In the genomic region with DNA sequence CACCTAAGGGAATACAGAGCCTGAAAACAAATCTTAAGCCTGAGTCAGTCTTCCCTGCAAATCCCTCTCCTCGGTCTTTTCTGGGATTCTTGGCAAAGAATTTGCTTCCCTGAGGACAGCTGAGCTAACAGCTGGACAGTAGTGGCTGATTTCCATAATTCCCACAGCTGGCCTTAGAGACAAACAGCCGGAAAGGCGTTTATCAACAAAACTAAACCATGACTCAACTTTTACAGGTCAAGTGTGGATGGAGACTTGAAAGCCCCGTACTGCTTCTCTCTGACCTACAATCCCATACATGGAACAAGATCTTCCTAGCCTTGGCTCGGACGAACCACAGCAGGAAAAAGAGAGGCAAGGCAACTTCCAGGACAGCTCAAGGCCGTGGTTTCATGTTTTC, we compare ENCODE assay signal across 11 mouse cellular contexts. TPM values are rescaled to one million over a fixed set of nuclear protein-coding genes. Genes with fewer than 3 reads are reported as not detected.
DNase-seq lines count a peak whose midpoint lies in the region; ATAC-seq and TF ChIP-seq lines count a peak whose summit lies in the region.
"Had no signal": no experiment of that assay in that cellular context is flagged by ENCODE, and none has a peak within 500 bp of the region (broad histone marks: within the 10 kb centered on the region; RNA-seq: fewer than 3 reads in every experiment).

No protein-coding gene starts in this region.

- no peak overlapping the region for H3K9ac ChIP-seq in lung, embryonic 15.5 days
- H3K9ac ChIP-seq: forebrain, embryonic 13.5 days had no signal

- no peaks in the 10 kb centered on the region for H3K9me3 ChIP-seq in lung, embryonic 15.5 days
- H3K9me3 ChIP-seq in midbrain, embryonic 10.5 days (replicated peaks) = no peaks in the 10 kb centered on the region
- H3K9me3 ChIP-seq: forebrain, embryonic 13.5 days had no signal

- no peak for DNase-seq in lung, adult 2 months
- peak; percentile 85 for DNase-seq in heart, adult 8-10 months (ENCODE audit: low spot score)
- DNase-seq in kidney, adult 9 months = peak; percentile 54
- DNase-seq in skeletal muscle tissue, adult 2 months (ENCODE audit: low read depth, low spot score) = peak; percentile 83
- DNase-seq in T-cell, adult 2 months (ENCODE audit: low spot score) = no peak
- no peak for DNase-seq in cerebellum, postnatal 4 days (ENCODE audit: low spot score in 2 of 2)
- DNase-seq in midbrain, embryonic 10.5 days (ENCODE audit: low spot score) = no peak
- DNase-seq: right cerebral cortex, postnatal 25 days had no signal

- TF ChIP-seq CTCF in lung, adult 2 months (IDR thresholded peaks at IDR 0.05; ENCODE audit: insufficient read depth, low read length) = no peak

- peaks cover 51% of the 10 kb centered on the region for H3K4me1 ChIP-seq in lung, embryonic 15.5 days
- peaks cover 7% of the 10 kb centered on the region for H3K4me1 ChIP-seq in lung, adult 2 months (ENCODE audit: control insufficient read depth, insufficient read depth, low read length)
- H3K4me1 ChIP-seq in midbrain, embryonic 10.5 days = peaks cover 15% of the 10 kb centered on the region

- 43% methylated on average over 7 of the region's 7 CpGs for WGBS in lung, embryonic 15.5 days
- 43% methylated on average over 7 of the region's 7 CpGs for whole genome bisulfite sequencing in lung, adult 2 months
- WGBS in midbrain, embryonic 10.5 days = 87% methylated on average over 7 of the region's 7 CpGs

- H3K36me3 ChIP-seq in lung, embryonic 15.5 days = no peaks in the 10 kb centered on the region
- no peaks in the 10 kb centered on the region for H3K36me3 ChIP-seq in midbrain, embryonic 10.5 days

- TF ChIP-seq POLR2A in lung, adult 2 months (IDR thresholded peaks at IDR 0.05; ENCODE audit: borderline replicate concordance, extremely low read depth, low read depth, low read length) = no peak

- no peak overlapping the region for H3K27ac ChIP-seq in lung, embryonic 15.5 days
- no peak overlapping the region for H3K27ac ChIP-seq in midbrain, embryonic 10.5 days (replicated peaks)
- H3K27ac ChIP-seq: forebrain, embryonic 13.5 days; layer of hippocampus, adult 2 months had no signal

- no peak overlapping the region for H3K4me2 ChIP-seq in lung, embryonic 15.5 days
- H3K4me2 ChIP-seq: forebrain, embryonic 13.5 days had no signal

- peak; percentile 72; the same call in 1 of the 2 replicates for ATAC-seq in lung, embryonic 15.5 days (ENCODE audit: borderline replicate concordance, extremely low read depth, low FRiP score, low TSS enrichment)
- ATAC-seq: forebrain, embryonic 13.5 days had no signal

- H3K27me3 ChIP-seq in lung, embryonic 15.5 days = no peaks in the 10 kb centered on the region
- H3K27me3 ChIP-seq in midbrain, embryonic 10.5 days (ENCODE audit: low read depth, poor library complexity, severe bottlenecking) = no peaks in the 10 kb centered on the region
- H3K27me3 ChIP-seq: forebrain, embryonic 13.5 days had no signal

- H3K4me3 ChIP-seq in lung, embryonic 15.5 days = no peak overlapping the region
- H3K4me3 ChIP-seq in lung, adult 2 months (replicated peaks; ENCODE audit: extremely low read depth, low read depth, low read length) = no peak overlapping the region
- H3K4me3 ChIP-seq in midbrain, embryonic 10.5 days = no peak overlapping the region
- H3K4me3 ChIP-seq: forebrain, embryonic 13.5 days; layer of hippocampus, adult 2 months had no signal

RNA-seq across cellular contexts. Expression of a gene that starts 50.6 kb away (rescaled TPM):
- 27.8 and 28.0 TPM in 2 replicates for polyA plus RNA-seq in lung, embryonic 15.5 days (2015; fragmentation: Nextera tagmentation; extraction: Ambion mirVana)
- 21.0 and 24.1 TPM in 2 replicates for polyA plus RNA-seq in lung, adult 2 months (2012; rRNA removed)
- 10 to 100 TPM; 21.8 to 23.8 (median 23.2) TPM for total RNA-seq in heart, adult 8-10 months (2022)
- 5.2 and 6.1 TPM in 2 replicates for polyA plus RNA-seq in midbrain, embryonic 10.5 days (2016; fragmentation: Nextera tagmentation; extraction: Ambion mirVana)

Comparison
In these comparisons a context has a peak if more than half of its experiments do, and no peak if none do; other contexts are left out.
1. DNase-seq: peak in heart, adult 8-10 months (single experiment), kidney, adult 9 months (single experiment) and skeletal muscle tissue, adult 2 months (single experiment); none in lung, adult 2 months (single experiment), T-cell, adult 2 months (single experiment), cerebellum, postnatal 4 days (0 of 2) and midbrain, embryonic 10.5 days (single experiment).